Mouse (Mus musculus) myocyte (in vitro differentiated cells): ENCODE data around the gene Nrip1. TPM values are rescaled to one million over a fixed set of nuclear protein-coding genes. Genes with fewer than 3 reads are reported as not detected.

Experiments
- H3K27me3 ChIP-seq: one replicate; pipeline ENCODE4 v1.6.1; 2011; ENCODE audit not compliant: control insufficient read depth, insufficient read depth, insufficient read length
- H3K36me3 ChIP-seq: one replicate; pipeline ENCODE4 v1.6.1; 2011; ENCODE audit not compliant: control insufficient read depth, insufficient read depth
- H3K4me2 ChIP-seq: one replicate; pipeline ENCODE4 v1.6.1; 2011; ENCODE audit warnings: low read depth, control low read depth
- H3K4me3 ChIP-seq: one replicate; pipeline ENCODE4 v1.5.1; 2011; ENCODE audit warnings: mild to moderate bottlenecking, control low read depth, moderate library complexity
- H3K79me2 ChIP-seq: one replicate; pipeline ENCODE4 v1.6.1; 2011; ENCODE audit not compliant: control insufficient read depth, insufficient read depth
- H3ac ChIP-seq: one replicate; pipeline ENCODE4 v1.6.1; 2011; ENCODE audit not compliant: control insufficient read depth, insufficient read length
- CEBPB ChIP-seq: IDR thresholded peaks from 2 replicates; pipeline ENCODE4 v1.6.1; 2011; ENCODE audit warnings: mild to moderate bottlenecking, moderate library complexity; ENCODE audit not compliant: poor library complexity, insufficient read depth, severe bottlenecking
- E2F4 ChIP-seq: IDR thresholded peaks from one replicate; pipeline ENCODE4 v1.6.1; 2011; ENCODE audit warnings: mild to moderate bottlenecking, control low read depth, moderate library complexity; ENCODE audit not compliant: insufficient read depth
- MAX ChIP-seq: IDR thresholded peaks from one replicate; pipeline ENCODE4 v1.6.1; 2011; ENCODE audit warnings: low read depth, mild to moderate bottlenecking, control low read depth
- MYOD1 ChIP-seq, 3 experiments: IDR thresholded peaks; one replicate each; pipeline ENCODE4 v1.6.1; 2011; ENCODE audit warnings: control low read depth in 2 of 3, low read depth in 2 of 3, mild to moderate bottlenecking in 2 of 3, moderate library complexity in 1 of 3; ENCODE audit not compliant: insufficient read length in 2 of 3, control insufficient read depth in 1 of 3
- MYOG ChIP-seq, 3 experiments: IDR thresholded peaks; one replicate each; pipeline ENCODE4 v1.6.1; 2011; ENCODE audit warnings: control low read depth in 2 of 3, low read depth in 2 of 3, mild to moderate bottlenecking in 2 of 3; ENCODE audit not compliant: insufficient read length in 2 of 3, control insufficient read depth in 1 of 3, insufficient read depth in 1 of 3
- POLR2A ChIP-seq: IDR thresholded peaks from one replicate; pipeline ENCODE4 v1.6.1; 2011; ENCODE audit warnings: low read depth, mild to moderate bottlenecking, control low read depth, moderate library complexity; ENCODE audit not compliant: insufficient read length
- POLR2AphosphoS2 ChIP-seq: IDR thresholded peaks from one replicate; pipeline ENCODE4 v1.6.1; 2011; ENCODE audit warnings: low read depth, control low read depth; ENCODE audit not compliant: insufficient read length
- REST ChIP-seq: IDR thresholded peaks from one replicate; pipeline ENCODE4 v1.6.1; 2011; ENCODE audit warnings: mild to moderate bottlenecking, control low read depth, moderate library complexity; ENCODE audit not compliant: insufficient read depth, insufficient read length
- SRF ChIP-seq: IDR thresholded peaks from one replicate; pipeline ENCODE4 v1.6.1; 2011; ENCODE audit warnings: low read depth; ENCODE audit not compliant: control insufficient read depth, insufficient read length
- TCF12 ChIP-seq: IDR thresholded peaks from one replicate; pipeline ENCODE4 v1.6.1; 2011; ENCODE audit warnings: mild to moderate bottlenecking, control low read depth; ENCODE audit not compliant: poor library complexity, insufficient read depth, severe bottlenecking
- TCF3 ChIP-seq: IDR thresholded peaks from one replicate; pipeline ENCODE4 v1.6.1; 2011; ENCODE audit warnings: low read depth, control low read depth; ENCODE audit not compliant: insufficient read length
- USF1 ChIP-seq: IDR thresholded peaks from one replicate; pipeline ENCODE4 v1.6.1; 2011; ENCODE audit warnings: low read depth, mild to moderate bottlenecking, control low read depth, moderate library complexity
- polyA plus RNA-seq: library from polyadenylated mRNA; unstranded; fragments of >200 nt; fragmentation: generic; extraction: Trizol; gene quantifications from one replicate; pipeline ENCODE4 v1.2.1, GENCODE M21; 2012; ENCODE audit warnings: missing spikeins

Gene Nrip1
- polyA plus RNA-seq, 1 experiment, result 3.9 TPM

DNA sequence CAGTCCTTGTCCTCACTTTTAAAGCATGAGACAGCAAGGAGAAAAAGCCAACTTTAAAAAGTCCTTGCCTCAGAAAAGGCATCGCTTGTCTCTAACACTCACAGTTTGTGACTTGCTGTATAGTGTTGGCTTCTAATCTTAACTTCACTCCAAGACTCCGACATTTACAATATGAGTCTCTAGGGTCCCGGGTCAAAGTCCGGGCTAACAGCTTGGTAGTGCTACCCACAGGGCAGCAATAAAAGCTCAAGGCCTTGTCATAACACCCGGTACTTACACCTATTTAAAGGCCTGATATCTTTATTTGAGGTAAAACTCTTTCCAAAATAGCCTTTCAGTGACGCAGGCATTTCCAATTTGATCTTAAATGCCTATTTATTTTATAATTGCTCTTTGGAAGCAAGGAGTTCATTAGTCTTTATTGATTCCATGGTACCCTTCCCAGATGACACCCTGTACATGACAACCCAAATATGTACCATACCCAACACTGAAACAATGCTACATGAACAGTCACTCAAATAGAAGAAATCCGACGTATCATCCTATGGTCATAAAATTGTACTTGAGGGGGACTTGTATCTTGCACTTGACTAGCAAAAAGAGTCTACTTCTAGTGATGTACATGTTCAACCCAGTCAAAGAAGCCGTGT lies 41.9 kb upstream of the Nrip1 start:
- Histone ChIP-seq H3ac (no peak overlapping the region), H3K4me2 (no peak overlapping the region), H3K27me3 (no peaks in the 10 kb centered on the region), H3K36me3 (no peaks in the 10 kb centered on the region), H3K4me3 (no peak overlapping the region), H3K79me2 (no peaks in the 10 kb centered on the region)
- TF ChIP-seq MAX, result no peak
- TF ChIP-seq SRF, result no peak
- no peak for TF ChIP-seq E2F4
- no peak for TF ChIP-seq CEBPB
- no peak for TF ChIP-seq MYOD1 (IDR thresholded peaks at IDR 0.05; ENCODE audit: control insufficient read depth in 1 of 3, insufficient read length in 2 of 3, low read depth in 2 of 3)
- TF ChIP-seq MYOG (IDR thresholded peaks at IDR 0.05; ENCODE audit: control insufficient read depth in 1 of 3, insufficient read depth in 1 of 3, insufficient read length in 2 of 3, low read depth in 2 of 3), result no peak
- no peak for TF ChIP-seq POLR2AphosphoS2
- TF ChIP-seq REST, result no peak
- TF ChIP-seq TCF3, result no peak
- no peak for TF ChIP-seq USF1
- no peak for TF ChIP-seq POLR2A

DNA sequence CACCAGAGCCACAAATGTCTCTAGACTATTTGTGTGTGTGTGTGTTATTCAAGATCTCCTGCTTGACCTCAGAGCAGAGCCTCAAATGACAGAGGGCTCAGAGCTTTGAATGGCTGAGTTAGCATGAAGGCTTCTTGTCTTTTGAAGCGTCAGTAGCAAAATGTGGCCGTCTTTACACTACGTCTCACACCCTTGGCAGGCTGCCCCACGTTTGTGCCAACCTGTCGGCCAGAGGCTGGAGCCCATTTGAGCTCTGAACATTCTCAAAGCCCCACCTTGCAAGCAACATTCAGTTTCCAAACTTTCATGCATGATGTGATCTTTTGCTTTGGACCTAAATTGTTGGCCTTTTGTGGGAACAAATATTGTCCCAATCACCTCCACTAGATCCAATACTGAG lies 40.9 kb upstream of the Nrip1 start:
- no peak overlapping the region for H3K4me3 ChIP-seq
- no peaks in the 10 kb centered on the region for H3K36me3 ChIP-seq
- no peaks in the 10 kb centered on the region for H3K79me2 ChIP-seq
- no peaks in the 10 kb centered on the region for H3K27me3 ChIP-seq
- TF ChIP-seq SRF (no peak), MAX (no peak), POLR2A (no peak), USF1 (no peak), REST (no peak), CEBPB (no peak), POLR2AphosphoS2 (no peak), TCF3 (no peak), MYOD1 (IDR thresholded peaks at IDR 0.05; ENCODE audit: control insufficient read depth in 1 of 3, insufficient read length in 2 of 3, low read depth in 2 of 3) (no peak), TCF12 (no peak), E2F4 (no peak), MYOG (IDR thresholded peaks at IDR 0.05; ENCODE audit: control insufficient read depth in 1 of 3, insufficient read depth in 1 of 3, insufficient read length in 2 of 3, low read depth in 2 of 3) (no peak)
- H3ac ChIP-seq, result no peak overlapping the region
- no peak overlapping the region for H3K4me2 ChIP-seq

DNA sequence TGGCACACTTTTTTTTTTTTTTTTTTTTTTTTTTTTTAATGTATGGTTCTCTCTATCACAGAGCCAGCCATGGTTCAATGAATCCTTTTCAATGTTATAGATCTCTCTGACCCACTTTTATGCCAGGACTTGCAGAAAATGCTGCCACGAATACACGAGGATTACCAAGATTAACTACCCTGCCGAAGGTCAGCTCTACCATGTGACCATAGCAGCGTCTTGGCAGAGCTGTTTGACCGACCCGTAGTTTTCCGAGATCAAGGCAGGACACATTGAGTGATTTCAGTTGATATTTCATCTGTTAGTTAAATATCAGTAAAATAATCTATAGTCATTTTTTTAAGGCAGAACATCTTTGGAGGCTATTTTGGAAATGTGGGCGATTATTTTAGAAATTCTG lies 40.0 kb upstream of the Nrip1 start:
- H3K4me3 ChIP-seq, result no peak overlapping the region
- H3ac ChIP-seq, result no peak overlapping the region
- no peaks in the 10 kb centered on the region for H3K36me3 ChIP-seq
- no peak for TF ChIP-seq REST
- TF ChIP-seq CEBPB, result no peak
- TF ChIP-seq POLR2A, result no peak
- no peak for TF ChIP-seq MAX
- no peak for TF ChIP-seq MYOD1 (IDR thresholded peaks at IDR 0.05; ENCODE audit: control insufficient read depth in 1 of 3, insufficient read length in 2 of 3, low read depth in 2 of 3)
- TF ChIP-seq SRF, result no peak
- TF ChIP-seq MYOG (IDR thresholded peaks at IDR 0.05; ENCODE audit: control insufficient read depth in 1 of 3, insufficient read depth in 1 of 3, insufficient read length in 2 of 3, low read depth in 2 of 3), result no peak
- no peak for TF ChIP-seq POLR2AphosphoS2
- TF ChIP-seq TCF12, result no peak
- TF ChIP-seq TCF3, result no peak
- TF ChIP-seq E2F4, result no peak
- TF ChIP-seq USF1, result no peak
- H3K4me2 ChIP-seq, result no peak overlapping the region
- no peaks in the 10 kb centered on the region for H3K27me3 ChIP-seq
- H3K79me2 ChIP-seq, result no peaks in the 10 kb centered on the region

DNA sequence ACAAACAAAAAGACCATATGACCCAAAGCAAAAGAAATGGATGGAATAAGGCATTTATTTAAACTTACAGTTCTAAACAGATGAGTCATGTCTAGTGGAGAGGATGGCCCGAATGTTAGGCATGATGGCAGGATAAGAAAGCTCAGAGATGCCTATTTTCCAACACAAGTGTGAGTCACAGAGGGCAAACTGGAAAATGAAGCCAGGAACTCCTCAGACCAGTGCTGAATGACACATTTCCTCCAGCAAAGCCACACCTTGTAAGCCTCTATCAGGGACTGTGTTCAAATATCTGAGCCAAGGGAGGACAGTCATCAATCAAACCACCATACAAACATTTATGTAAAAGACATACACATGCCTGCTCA lies 35.7 kb upstream of the Nrip1 start:
- Histone ChIP-seq H3ac (no peak overlapping the region), H3K4me2 (peak overlapping the region; percentile 15), H3K36me3 (no peaks in the 10 kb centered on the region), H3K27me3 (no peaks in the 10 kb centered on the region), H3K4me3 (no peak overlapping the region), H3K79me2 (no peaks in the 10 kb centered on the region)
- TF ChIP-seq SRF (no peak), USF1 (no peak), MAX (no peak), MYOG (IDR thresholded peaks at IDR 0.05; ENCODE audit: control insufficient read depth in 1 of 3, insufficient read depth in 1 of 3, insufficient read length in 2 of 3, low read depth in 2 of 3) (no peak), POLR2AphosphoS2 (no peak), TCF3 (no peak), REST (no peak), MYOD1 (IDR thresholded peaks at IDR 0.05; ENCODE audit: control insufficient read depth in 1 of 3, insufficient read length in 2 of 3, low read depth in 2 of 3) (no peak), E2F4 (no peak), CEBPB (no peak), POLR2A (no peak), TCF12 (no peak)
